Mouse (Mus musculus): ENCODE data around the gene Angpt4. TPM values are rescaled to one million over a fixed set of nuclear protein-coding genes. Genes with fewer than 3 reads are reported as not detected.
A peak's percentile ranks its signal among the peaks of the same experiment; 100 is the strongest.

Gene Angpt4
- polyA plus RNA-seq, 1 experiment = 0.57 TPM

- H3K4me1 ChIP-seq (ENCODE audit: control insufficient read depth, insufficient read depth, insufficient read length) = no peaks in the 10 kb centered on the region
- no peak overlapping the region for H3K27ac ChIP-seq (ENCODE audit: insufficient read depth, low read length)
- H3K36me3 ChIP-seq (ENCODE audit: control insufficient read depth, insufficient read depth, low read length) = no peaks in the 10 kb centered on the region
- no peak overlapping the region for H3K4me3 ChIP-seq (ENCODE audit: extremely low read depth, insufficient read depth, insufficient read length)
- DNase-seq (ENCODE audit: low read depth in 1 of 2, low spot score in 2 of 2) = no peak
- no peaks in the 10 kb centered on the region for H3K27me3 ChIP-seq (ENCODE audit: control insufficient read depth, insufficient read depth, low read length)
- WGBS = 77% methylated on average over 8 of the region's 8 CpGs
- TF ChIP-seq CTCF (IDR thresholded peaks at IDR 0.05; ENCODE audit: extremely low read depth, insufficient read depth, insufficient read length, insufficient replicate concordance) = no peak
- no peak for TF ChIP-seq POLR2A (IDR thresholded peaks at IDR 0.05; ENCODE audit: low read depth, low read length)
Measured at GRCm38 (mm10) chr2:151986958-151987357, 75.9 kb downstream of the Angpt4 start.

- H3K27me3 ChIP-seq (ENCODE audit: control insufficient read depth, insufficient read depth, low read length) = no peaks in the 10 kb centered on the region
- H3K27ac ChIP-seq (ENCODE audit: insufficient read depth, low read length) = no peak overlapping the region
- 61% methylated on average over 2 of the region's 2 CpGs for WGBS
- no peak overlapping the region for H3K4me3 ChIP-seq (ENCODE audit: extremely low read depth, insufficient read depth, insufficient read length)
- H3K36me3 ChIP-seq (ENCODE audit: control insufficient read depth, insufficient read depth, low read length) = no peaks in the 10 kb centered on the region
- DNase-seq (ENCODE audit: low read depth in 1 of 2, low spot score in 2 of 2) = no peak
- TF ChIP-seq POLR2A (IDR thresholded peaks at IDR 0.05; ENCODE audit: low read depth, low read length) = no peak
- no peak for TF ChIP-seq CTCF (IDR thresholded peaks at IDR 0.05; ENCODE audit: extremely low read depth, insufficient read depth, insufficient read length, insufficient replicate concordance)
- no peaks in the 10 kb centered on the region for H3K4me1 ChIP-seq (ENCODE audit: control insufficient read depth, insufficient read depth, insufficient read length)
Measured at GRCm38 (mm10) chr2:151988978-151989377, 78.0 kb downstream of the Angpt4 start.

GRCm38 (mm10) chr2:151990985-151991394 lies 80.0 kb downstream of the Angpt4 start:
- no peaks in the 10 kb centered on the region for H3K27me3 ChIP-seq (ENCODE audit: control insufficient read depth, insufficient read depth, low read length)
- no peak overlapping the region for H3K27ac ChIP-seq (ENCODE audit: insufficient read depth, low read length)
- no peak overlapping the region for H3K4me3 ChIP-seq (ENCODE audit: extremely low read depth, insufficient read depth, insufficient read length)
- no peaks in the 10 kb centered on the region; the same call in 1 of the 2 replicates for H3K4me1 ChIP-seq (ENCODE audit: control insufficient read depth, insufficient read depth, insufficient read length)
- H3K36me3 ChIP-seq (ENCODE audit: control insufficient read depth, insufficient read depth, low read length) = no peaks in the 10 kb centered on the region
- no peak for DNase-seq (ENCODE audit: low read depth in 1 of 2, low spot score in 2 of 2)
- TF ChIP-seq POLR2A (IDR thresholded peaks at IDR 0.05; ENCODE audit: low read depth, low read length) (no peak), CTCF (IDR thresholded peaks at IDR 0.05; ENCODE audit: extremely low read depth, insufficient read depth, insufficient read length, insufficient replicate concordance) (no peak)
- 74% methylated on average over 1 of the region's 1 CpGs for WGBS

- WGBS = 83% methylated on average over 5 of the region's 5 CpGs
- H3K36me3 ChIP-seq (ENCODE audit: control insufficient read depth, insufficient read depth, low read length) = no peaks in the 10 kb centered on the region
Measured at GRCm38 (mm10) chr2:151991446-151991845, 80.4 kb downstream of the Angpt4 start.

GRCm38 (mm10) chr2:151994350-151995122 lies 83.5 kb downstream of the Angpt4 start:
- no peak overlapping the region for H3K27ac ChIP-seq (ENCODE audit: insufficient read depth, low read length)
- no peaks in the 10 kb centered on the region for H3K36me3 ChIP-seq (ENCODE audit: control insufficient read depth, insufficient read depth, low read length)
- H3K4me3 ChIP-seq (ENCODE audit: extremely low read depth, insufficient read depth, insufficient read length) = no peak overlapping the region
- no peaks in the 10 kb centered on the region; the same call in 1 of the 2 replicates for H3K4me1 ChIP-seq (ENCODE audit: control insufficient read depth, insufficient read depth, insufficient read length)
- DNase-seq (ENCODE audit: low read depth in 1 of 2, low spot score in 2 of 2) = peak; percentile 45 to 65
- TF ChIP-seq POLR2A (IDR thresholded peaks at IDR 0.05; ENCODE audit: low read depth, low read length) (no peak), CTCF (IDR thresholded peaks at IDR 0.05; ENCODE audit: extremely low read depth, insufficient read depth, insufficient read length, insufficient replicate concordance) (peak; percentile 77; the same call in 1 of the 2 replicates)
- 6% methylated on average over 22 of the region's 22 CpGs for WGBS
- H3K27me3 ChIP-seq (ENCODE audit: control insufficient read depth, insufficient read depth, low read length) = no peaks in the 10 kb centered on the region

More at GRCm38 (mm10) chr2:151991446-151991845, 80.4 kb downstream of the Angpt4 start:
- no peak overlapping the region for H3K4me3 ChIP-seq (ENCODE audit: extremely low read depth, insufficient read depth, insufficient read length)
- TF ChIP-seq CTCF (IDR thresholded peaks at IDR 0.05; ENCODE audit: extremely low read depth, insufficient read depth, insufficient read length, insufficient replicate concordance) = no peak
- TF ChIP-seq POLR2A (IDR thresholded peaks at IDR 0.05; ENCODE audit: low read depth, low read length) = no peak
- no peaks in the 10 kb centered on the region; the same call in 1 of the 2 replicates for H3K4me1 ChIP-seq (ENCODE audit: control insufficient read depth, insufficient read depth, insufficient read length)
- DNase-seq (ENCODE audit: low read depth in 1 of 2, low spot score in 2 of 2) = no peak
- H3K27ac ChIP-seq (ENCODE audit: insufficient read depth, low read length) = no peak overlapping the region
- H3K27me3 ChIP-seq (ENCODE audit: control insufficient read depth, insufficient read depth, low read length) = no peaks in the 10 kb centered on the region

Other genes with a start within 250 kb of the Angpt4 start
- gene Rad21l, start 242.7 kb upstream of the Angpt4 start, polyA plus RNA-seq (2012; rRNA removed) = not detected in 2 replicates
- 0.06 and 0.11 TPM in 2 replicates for gene Tmem74b, start 209.2 kb upstream of the Angpt4 start, polyA plus RNA-seq (2012; rRNA removed)
- 39.5 and 43.2 TPM in 2 replicates for gene Psmf1, start 167.0 kb upstream of the Angpt4 start, polyA plus RNA-seq (2012; rRNA removed)
- not detected in 2 replicates for gene Rspo4, start 68.3 kb upstream of the Angpt4 start, polyA plus RNA-seq (2012; rRNA removed)
- gene Fam110a, start 69.0 kb downstream of the Angpt4 start, polyA plus RNA-seq (2012; rRNA removed) = 9.0 and 10.6 TPM in 2 replicates
- 2.1 and 2.9 TPM in 2 replicates for gene Slc52a3, start 85.3 kb downstream of the Angpt4 start, polyA plus RNA-seq (2012; rRNA removed)
- not detected in 2 replicates for gene Scrt2, start 170.3 kb downstream of the Angpt4 start, polyA plus RNA-seq (2012; rRNA removed)
- gene Srxn1, start 194.3 kb downstream of the Angpt4 start, polyA plus RNA-seq (2012; rRNA removed) = 13.3 and 15.2 TPM in 2 replicates
- gene Tcf15, start 232.4 kb downstream of the Angpt4 start, polyA plus RNA-seq (2012; rRNA removed) = 0.56 and 0.79 TPM in 2 replicates

All from spleen, adult 2 months (tissue).